In the genomic region with DNA sequence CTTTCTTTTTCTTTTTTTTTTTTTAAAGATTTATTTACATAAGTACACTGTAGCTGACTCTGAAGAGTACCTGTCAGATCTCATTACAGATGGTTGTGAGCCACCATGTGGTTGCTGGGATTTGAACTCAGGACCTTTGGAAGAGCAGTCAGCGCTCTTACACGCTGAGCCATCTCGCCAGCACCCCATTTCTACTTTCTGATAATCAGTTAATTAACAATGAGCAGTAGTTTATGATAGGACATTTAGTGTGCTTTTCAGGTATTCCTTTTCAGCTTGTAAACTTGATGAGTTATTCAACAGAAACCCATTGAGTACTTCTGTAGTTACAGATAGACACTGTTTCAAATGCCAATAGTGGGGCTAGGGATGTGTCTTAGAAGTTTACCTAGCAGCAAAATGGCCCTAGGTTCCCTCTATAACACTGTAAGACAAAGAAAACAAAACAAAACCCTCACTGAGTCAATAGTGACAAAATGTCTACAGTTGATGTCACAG, we compare ENCODE assay signal across 19 mouse cellular contexts. TPM values are rescaled to one million over a fixed set of nuclear protein-coding genes. Genes with fewer than 3 reads are reported as not detected.
DNase-seq lines count a peak whose midpoint lies in the region; ATAC-seq and TF ChIP-seq lines count a peak whose summit lies in the region.
"Had no signal": no experiment of that assay in that cellular context is flagged by ENCODE, and none has a peak within 500 bp of the region (broad histone marks: within the 10 kb centered on the region; RNA-seq: fewer than 3 reads in every experiment).

No protein-coding gene starts in this region.

- intact Hi-C loops in left cerebral cortex, adult 2 months (cut with DNase I): no loop called here
- intact Hi-C loops in left cerebral cortex, postnatal 25 days (cut with DNase I): no loop called here

- H3K4me2 ChIP-seq in hindbrain, embryonic 15.5 days: peak overlapping the region; percentile 79
- H3K4me2 ChIP-seq in midbrain, embryonic 14.5 days (ENCODE audit: low read length): peak overlapping the region; percentile 68
- no peak overlapping the region for H3K4me2 ChIP-seq in heart, embryonic 11.5 days
- H3K4me2 ChIP-seq: embryonic facial prominence, embryonic 12.5 days; liver, embryonic 11.5 days had no signal

- peaks cover 50% of the 10 kb centered on the region for H3K4me1 ChIP-seq in hindbrain, embryonic 15.5 days (replicated peaks)
- H3K4me1 ChIP-seq in midbrain, embryonic 14.5 days (ENCODE audit: control insufficient read depth, insufficient read depth, low read length): peaks cover 27% of the 10 kb centered on the region
- peaks cover 5% of the 10 kb centered on the region for H3K4me1 ChIP-seq in heart, embryonic 11.5 days (ENCODE audit: control insufficient read depth, insufficient read depth, low read length)

- no peak overlapping the region for H3K9ac ChIP-seq in hindbrain, embryonic 15.5 days
- no peak overlapping the region for H3K9ac ChIP-seq in midbrain, embryonic 14.5 days (replicated peaks; ENCODE audit: low read length)
- no peak overlapping the region for H3K9ac ChIP-seq in heart, embryonic 11.5 days (ENCODE audit: low read depth, low read length)
- H3K9ac ChIP-seq: embryonic facial prominence, embryonic 12.5 days had no signal

- no peaks in the 10 kb centered on the region for H3K27me3 ChIP-seq in hindbrain, embryonic 15.5 days
- H3K27me3 ChIP-seq in midbrain, embryonic 14.5 days (ENCODE audit: control insufficient read depth, insufficient read depth, low read length): no peaks in the 10 kb centered on the region
- no peaks in the 10 kb centered on the region for H3K27me3 ChIP-seq in heart, embryonic 11.5 days (ENCODE audit: control insufficient read depth, insufficient read depth, low read length)
- H3K27me3 ChIP-seq: embryonic facial prominence, embryonic 12.5 days had no signal

- peak overlapping the region; percentile 96 for H3K4me3 ChIP-seq in left cerebral cortex, adult 2 months
- H3K4me3 ChIP-seq in hindbrain, embryonic 15.5 days: 0 out of 2 replicates have a peak overlapping the region, but pooled peaks have one; percentile 100
- H3K4me3 ChIP-seq in midbrain, embryonic 14.5 days (replicated peaks; ENCODE audit: low read depth, low read length): peak overlapping the region; percentile 93
- no peak overlapping the region for H3K4me3 ChIP-seq in heart, embryonic 11.5 days (ENCODE audit: low read depth, low read length)
- H3K4me3 ChIP-seq: embryonic facial prominence, embryonic 12.5 days; erythroblast, embryonic 14.5 days; limb, embryonic 10.5 days had no signal

- no peak for TF ChIP-seq CTCF in left cerebral cortex, adult 2 months (IDR thresholded peaks at IDR 0.05)

- no peak for ATAC-seq in hindbrain, embryonic 15.5 days (ENCODE audit: low FRiP score, low read depth)
- ATAC-seq in midbrain, embryonic 14.5 days (ENCODE audit: low FRiP score, low TSS enrichment): no peak
- ATAC-seq in heart, embryonic 11.5 days (replicated peaks; ENCODE audit: insufficient number of reproducible peaks, low FRiP score, low TSS enrichment): no peak

- H3K9me3 ChIP-seq in hindbrain, embryonic 15.5 days: no peaks in the 10 kb centered on the region
- H3K9me3 ChIP-seq in midbrain, embryonic 14.5 days (ENCODE audit: control insufficient read depth, low read length): no peaks in the 10 kb centered on the region
- H3K9me3 ChIP-seq in heart, embryonic 11.5 days (replicated peaks; ENCODE audit: control insufficient read depth, low read length): no peaks in the 10 kb centered on the region
- H3K9me3 ChIP-seq: embryonic facial prominence, embryonic 12.5 days; limb, embryonic 10.5 days had no signal

- WGBS in hindbrain, embryonic 15.5 days: 96% methylated on average over 3 of the region's 3 CpGs
- WGBS in midbrain, embryonic 14.5 days: 95% methylated on average over 3 of the region's 3 CpGs
- WGBS in heart, embryonic 11.5 days (ENCODE audit: insufficient replicate concordance): 98% methylated on average over 3 of the region's 3 CpGs

- H3K36me3 ChIP-seq in hindbrain, embryonic 15.5 days: no peaks in the 10 kb centered on the region
- H3K36me3 ChIP-seq in midbrain, embryonic 14.5 days (ENCODE audit: control insufficient read depth, insufficient read depth, low read length): peaks cover 2% of the 10 kb centered on the region; the same call in 1 of the 2 replicates
- H3K36me3 ChIP-seq in heart, embryonic 11.5 days (ENCODE audit: control insufficient read depth, insufficient read depth, low read length): peaks cover 2% of the 10 kb centered on the region; the same call in 1 of the 2 replicates
- H3K36me3 ChIP-seq: embryonic facial prominence, embryonic 12.5 days had no signal

- no peak overlapping the region for H3K27ac ChIP-seq in left cerebral cortex, adult 2 months
- H3K27ac ChIP-seq in hindbrain, embryonic 15.5 days (replicated peaks): no peak overlapping the region
- H3K27ac ChIP-seq in midbrain, embryonic 14.5 days (replicated peaks; ENCODE audit: low read depth, low read length): no peak overlapping the region
- H3K27ac ChIP-seq in heart, embryonic 11.5 days (ENCODE audit: low read depth, low read length): no peak overlapping the region
- H3K27ac ChIP-seq: embryonic facial prominence, embryonic 12.5 days; kidney, postnatal 0 days; limb, embryonic 10.5 days had no signal

- no peak for DNase-seq in left cerebral cortex, adult 2 months (ENCODE audit: extremely low spot score in 1 of 2, low spot score in 2 of 2)
- DNase-seq in left cerebral cortex, postnatal 25 days (ENCODE audit: low spot score in 2 of 2): no peak
- DNase-seq in midbrain, embryonic 14.5 days: no peak
- DNase-seq in cerebellum, adult 11 months: no peak
- DNase-seq in adrenal gland, postnatal 4 days (ENCODE audit: low spot score in 2 of 2): no peak
- DNase-seq: adrenal gland, adult 2 months; cerebellum, adult 9-11 months; gastrocnemius, postnatal 25 days; kidney, adult 18-20 months; lung, adult 18-20 months; lung, postnatal 14 days; right cerebral cortex, adult 18-20 months had no signal

RNA-seq across cellular contexts. Expression of a gene that starts 3.3 kb away (rescaled TPM):
- 100 to 1,000 TPM; 792 to 823 TPM for total RNA-seq in left cerebral cortex, adult 2 months (2021)
- 100 to 1,000 TPM; 854 to 900 TPM for total RNA-seq in left cerebral cortex, postnatal 25 days (2021)
- polyA plus RNA-seq in hindbrain, embryonic 15.5 days (2015; fragmentation: Nextera tagmentation; extraction: Ambion mirVana): 643 and 672 TPM in 2 replicates
- polyA plus RNA-seq in midbrain, embryonic 14.5 days (2014; fragmentation: Nextera tagmentation; extraction: Ambion mirVana): 586 and 610 TPM in 2 replicates
- 100 to 1,000 TPM; 130 to 147 TPM for total RNA-seq in adrenal gland, postnatal 4 days (2021)
- 101 and 117 TPM in 2 replicates for polyA plus RNA-seq in heart, embryonic 11.5 days (2014; fragmentation: Nextera tagmentation; extraction: Ambion mirVana)

RNA-seq across cellular contexts. Expression of a gene that starts 14.0 kb away (rescaled TPM):
- total RNA-seq in left cerebral cortex, adult 2 months (2021): 10 to 100 TPM; 21.8 to 23.6 TPM
- 10 to 100 TPM; 23.0 to 28.2 TPM for total RNA-seq in left cerebral cortex, postnatal 25 days (2021)
- polyA plus RNA-seq in hindbrain, embryonic 15.5 days (2015; fragmentation: Nextera tagmentation; extraction: Ambion mirVana): 6.6 and 6.8 TPM in 2 replicates
- 5.9 and 6.8 TPM in 2 replicates for polyA plus RNA-seq in midbrain, embryonic 14.5 days (2014; fragmentation: Nextera tagmentation; extraction: Ambion mirVana)
- 100 to 1,000 TPM; 112 to 117 TPM for total RNA-seq in adrenal gland, postnatal 4 days (2021)
- 8.9 and 9.5 TPM in 2 replicates for polyA plus RNA-seq in heart, embryonic 11.5 days (2014; fragmentation: Nextera tagmentation; extraction: Ambion mirVana)

Comparison
In these comparisons a context has a peak if more than half of its experiments do, and no peak if none do; other contexts are left out.
1. RNA of a gene that starts 3.3 kb away (total RNA-seq): 854 to 900 TPM in left cerebral cortex, postnatal 25 days and 792 to 823 TPM in left cerebral cortex, adult 2 months; 130 to 147 TPM in adrenal gland, postnatal 4 days; every median in the first group is over 4 times any median in the second.